Mouse (Mus musculus) heart, embryonic 11.5 days (tissue): ENCODE data around the gene Unc119b. TPM values are rescaled to one million over a fixed set of nuclear protein-coding genes. Genes with fewer than 3 reads are reported as not detected.

ENCODE experiments used
- ATAC-seq: fragments of 200-750 bp; cut with Nextera tagmentation; replicated peaks from 2 replicates; pipeline ENCODE4 v1.8.0; 2017; ENCODE audit warnings: moderate library complexity; ENCODE audit not compliant: insufficient number of reproducible peaks, low FRiP score, low TSS enrichment
- H3K27ac ChIP-seq: fragments of 300-500 bp; sonication (generic); 2 replicates; pipeline ENCODE4 v1.5.1; 2014; ENCODE audit warnings: mild to moderate bottlenecking, low read depth, low read length
- H3K27me3 ChIP-seq: fragments of 300-500 bp; sonication (generic); 2 replicates; pipeline ENCODE4 v1.6.1; 2014; ENCODE audit warnings: mild to moderate bottlenecking, low read length, mixed read lengths; ENCODE audit not compliant: control insufficient read depth, insufficient read depth
- H3K36me3 ChIP-seq: fragments of 300-500 bp; sonication (generic); 2 replicates; pipeline ENCODE4 v1.6.1; 2014; ENCODE audit warnings: mild to moderate bottlenecking, low read length, moderate library complexity, mixed read lengths; ENCODE audit not compliant: control insufficient read depth, insufficient read depth
- H3K4me1 ChIP-seq: fragments of 300-500 bp; sonication (generic); 2 replicates; pipeline ENCODE4 v1.6.1; 2014; ENCODE audit warnings: low read length; ENCODE audit not compliant: control insufficient read depth, insufficient read depth
- H3K4me2 ChIP-seq: fragments of 300-500 bp; sonication (generic); 2 replicates; pipeline ENCODE4 v1.6.1; 2014; ENCODE audit warnings: mild to moderate bottlenecking, moderate library complexity
- H3K4me3 ChIP-seq: fragments of 300-500 bp; sonication (generic); 2 replicates; pipeline ENCODE4 v1.5.1; 2014; ENCODE audit warnings: low read depth, low read length
- H3K9ac ChIP-seq: fragments of 300-500 bp; sonication (generic); 2 replicates; pipeline ENCODE4 v1.6.1; 2014; ENCODE audit warnings: mild to moderate bottlenecking, low read depth, low read length, moderate library complexity
- H3K9me3 ChIP-seq: fragments of 300-500 bp; sonication (generic); replicated peaks from 2 replicates; pipeline ENCODE4 v1.6.1; 2016; ENCODE audit warnings: low read length; ENCODE audit not compliant: control insufficient read depth
- WGBS: fragments of 180-500 bp; shearing (Covaris S2); extraction: QIAGEN DNeasy Blood & Tissue Kit; methylation state at CpG from one replicate; pipeline ENCODE4 v1.1.7; 2014; ENCODE audit not compliant: insufficient replicate concordance; 5-methylcytosine and 5-hydroxymethylcytosine counted together
- polyA plus RNA-seq: library from polyadenylated mRNA; unstranded; fragments of >200 nt; fragmentation: Nextera tagmentation; extraction: Ambion mirVana; gene quantifications from 2 replicates; pipeline ENCODE4 v1.2.1, GENCODE M21; 2014

The Unc119b gene
- polyA plus RNA-seq, 1 experiment from 2014 or later = 18.9 TPM

DNA sequence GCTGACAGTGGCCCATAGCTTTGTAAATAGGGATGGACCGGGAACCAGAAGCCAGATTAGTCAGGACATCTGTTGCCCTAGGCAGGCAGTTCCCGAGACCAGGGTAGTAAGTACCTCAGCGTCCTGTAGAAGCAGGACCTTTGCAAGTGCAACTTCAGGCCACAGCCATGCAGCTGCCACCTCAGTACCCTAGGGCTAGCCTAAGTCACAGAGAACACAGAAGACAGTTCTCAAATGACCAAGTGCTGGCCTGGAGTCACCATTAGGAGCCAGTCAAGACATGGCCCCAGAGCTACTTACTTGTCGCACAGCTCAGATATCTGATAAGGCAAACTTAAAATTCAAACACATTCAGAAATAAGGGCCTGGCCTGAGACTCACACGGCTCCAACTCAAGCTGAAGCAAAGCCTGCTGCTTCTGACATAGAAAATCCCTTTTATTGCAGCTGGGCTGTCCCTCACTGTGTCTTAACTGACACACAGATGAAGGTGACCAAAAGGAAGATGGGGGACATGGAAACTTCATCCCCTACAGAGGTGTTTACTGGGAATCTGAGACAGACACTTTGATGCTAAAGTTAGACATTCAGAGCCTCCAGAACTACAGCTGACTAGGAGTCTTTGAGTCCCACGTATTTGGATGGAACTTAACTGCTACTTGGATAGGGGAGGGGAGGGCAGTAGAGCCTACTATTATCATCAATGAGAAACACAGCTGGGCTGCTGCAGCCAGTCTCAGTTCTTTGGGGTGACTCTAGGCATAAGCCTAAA lies 11.4 kb upstream of the Unc119b start:
- Histone ChIP-seq H3K27ac (no peak overlapping the region), H3K9ac (no peak overlapping the region; the same call in 1 of the 2 replicates), H3K27me3 (no peaks in the 10 kb centered on the region), H3K4me2 (no peak overlapping the region), H3K4me1 (no peaks in the 10 kb centered on the region), H3K36me3 (peaks cover 43% of the 10 kb centered on the region), H3K9me3 (no peaks in the 10 kb centered on the region), H3K4me3 (no peak overlapping the region)
- ATAC-seq = no peak
- WGBS = 84% methylated on average over 6 of the region's 6 CpGs

DNA sequence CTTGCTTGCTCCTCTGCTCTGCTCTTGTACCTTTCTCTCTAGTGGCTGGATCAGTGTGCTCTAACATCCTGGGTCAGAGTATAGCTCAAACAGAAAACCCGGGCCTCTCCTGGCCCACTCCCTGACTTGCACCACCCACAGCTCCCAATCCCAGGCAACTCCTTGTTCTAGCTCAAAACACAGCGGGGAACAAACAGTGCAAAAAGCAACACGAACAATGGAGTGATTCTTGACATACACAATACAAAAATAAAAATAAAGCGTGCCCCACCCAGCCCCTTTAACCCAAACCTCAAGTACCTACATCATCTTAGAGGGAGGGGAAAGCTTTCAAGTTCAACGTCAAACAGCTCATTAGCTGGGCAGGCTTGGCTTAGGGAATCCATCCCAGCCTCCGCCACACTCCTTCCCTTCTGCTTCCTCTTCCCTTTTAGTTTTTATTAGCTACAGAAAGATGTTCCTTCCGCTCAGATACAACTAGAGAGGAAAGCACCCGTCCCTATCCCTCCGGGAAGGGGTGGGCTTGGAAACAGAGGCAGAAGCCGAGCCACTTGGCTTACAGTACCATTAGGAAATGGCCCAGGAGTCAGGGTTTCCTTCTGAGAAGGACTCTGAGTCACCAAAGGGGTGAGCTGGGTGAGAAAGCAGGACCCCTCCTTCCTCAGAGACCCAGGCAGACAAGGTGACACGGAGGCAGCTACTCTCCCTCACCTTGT lies 10.6 kb upstream of the Unc119b start:
- Histone ChIP-seq H3K4me3 (no peak overlapping the region), H3K36me3 (peaks cover 39% of the 10 kb centered on the region), H3K27me3 (no peaks in the 10 kb centered on the region), H3K27ac (no peak overlapping the region), H3K4me1 (no peaks in the 10 kb centered on the region), H3K9ac (no peak overlapping the region; the same call in 1 of the 2 replicates), H3K9me3 (no peaks in the 10 kb centered on the region), H3K4me2 (no peak overlapping the region)
- no peak for ATAC-seq
- 77% methylated on average over 11 of the region's 11 CpGs for WGBS

DNA sequence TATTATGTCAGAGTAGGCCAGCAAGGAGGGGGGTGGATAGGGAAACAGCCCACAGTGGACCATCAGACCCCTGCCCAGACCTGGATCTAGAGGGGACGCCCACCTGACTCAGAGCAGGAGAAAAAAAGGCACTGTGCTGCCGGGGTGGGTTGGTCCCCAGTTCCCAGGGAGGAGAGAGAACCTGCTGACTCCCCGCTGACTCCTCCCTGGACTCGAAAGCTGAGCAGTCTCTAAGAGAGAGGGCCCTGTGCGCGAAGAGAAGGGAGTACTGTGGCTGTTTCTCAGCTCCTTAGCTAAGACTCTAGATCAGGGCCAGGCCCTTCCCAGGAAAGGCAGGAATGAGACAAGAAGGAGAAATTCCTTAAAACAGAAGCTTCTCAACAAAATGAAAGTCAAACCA lies 9.7 kb upstream of the Unc119b start:
- Histone ChIP-seq H3K4me3 (no peak overlapping the region), H3K27ac (no peak overlapping the region), H3K9me3 (no peaks in the 10 kb centered on the region), H3K27me3 (no peaks in the 10 kb centered on the region), H3K36me3 (peaks cover 30% of the 10 kb centered on the region), H3K4me2 (no peak overlapping the region), H3K9ac (no peak overlapping the region), H3K4me1 (no peaks in the 10 kb centered on the region)
- WGBS = 78% methylated on average over 6 of the region's 6 CpGs
- no peak for ATAC-seq

DNA sequence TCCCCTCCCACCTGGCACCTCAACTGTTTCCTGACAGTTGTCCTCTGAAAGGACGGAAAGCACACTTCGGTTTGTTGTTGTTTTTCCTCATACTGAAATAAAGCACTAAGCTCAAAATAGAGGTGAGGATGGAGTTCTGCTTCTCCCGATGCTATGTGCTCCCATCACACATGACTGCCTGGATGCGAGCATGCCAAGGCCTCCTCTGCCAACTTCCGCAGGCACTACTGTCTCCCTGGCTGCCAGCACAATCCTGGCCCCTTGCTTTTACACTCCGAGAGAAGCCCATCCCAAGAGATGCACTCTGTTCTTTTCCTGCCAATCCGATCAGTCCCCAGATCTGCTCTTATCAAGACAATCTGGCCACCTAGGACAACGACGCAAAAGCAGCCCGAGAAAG lies 8.8 kb upstream of the Unc119b start:
- H3K9ac ChIP-seq = no peak overlapping the region
- H3K27ac ChIP-seq = no peak overlapping the region
- no peaks in the 10 kb centered on the region for H3K4me1 ChIP-seq
- H3K4me2 ChIP-seq = no peak overlapping the region
- no peak for ATAC-seq
- peaks cover 23% of the 10 kb centered on the region for H3K36me3 ChIP-seq
- H3K9me3 ChIP-seq = no peaks in the 10 kb centered on the region
- WGBS = 78% methylated on average over 10 of the region's 10 CpGs
- H3K27me3 ChIP-seq = no peaks in the 10 kb centered on the region
- H3K4me3 ChIP-seq = no peak overlapping the region

DNA sequence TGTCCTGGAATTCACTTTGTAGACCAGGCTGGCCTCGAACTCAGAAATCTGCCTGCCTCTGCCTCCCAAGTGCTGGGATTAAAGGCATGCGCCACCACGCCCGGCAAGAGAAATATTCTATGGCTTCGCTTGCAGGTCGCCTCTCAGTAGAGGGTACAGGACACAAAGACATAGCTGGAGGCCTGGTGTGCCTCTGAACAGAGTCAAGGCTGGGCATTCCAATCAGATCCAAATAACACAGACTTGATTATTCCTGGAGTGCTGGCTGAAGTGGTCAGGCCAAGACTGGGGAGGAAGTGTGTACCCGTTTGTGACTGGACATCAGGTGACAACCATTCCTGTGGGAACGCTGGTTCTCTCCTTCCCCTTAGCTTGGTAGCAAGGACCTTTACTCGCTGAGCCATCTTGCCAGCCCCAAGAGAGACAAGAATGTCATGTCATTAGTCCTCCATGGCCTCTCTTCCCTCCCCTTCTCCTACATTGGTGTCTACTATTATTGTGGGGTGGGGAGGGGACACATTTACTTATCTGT lies 7.5 kb upstream of the Unc119b start:
- 88% methylated on average over 9 of the region's 9 CpGs for WGBS
- H3K9me3 ChIP-seq = no peaks in the 10 kb centered on the region
- no peak overlapping the region for H3K9ac ChIP-seq
- no peak overlapping the region for H3K4me3 ChIP-seq
- peaks cover 9% of the 10 kb centered on the region for H3K36me3 ChIP-seq
- no peaks in the 10 kb centered on the region for H3K27me3 ChIP-seq
- H3K4me1 ChIP-seq = no peaks in the 10 kb centered on the region
- H3K27ac ChIP-seq = no peak overlapping the region
- H3K4me2 ChIP-seq = no peak overlapping the region
- ATAC-seq = no peak

DNA sequence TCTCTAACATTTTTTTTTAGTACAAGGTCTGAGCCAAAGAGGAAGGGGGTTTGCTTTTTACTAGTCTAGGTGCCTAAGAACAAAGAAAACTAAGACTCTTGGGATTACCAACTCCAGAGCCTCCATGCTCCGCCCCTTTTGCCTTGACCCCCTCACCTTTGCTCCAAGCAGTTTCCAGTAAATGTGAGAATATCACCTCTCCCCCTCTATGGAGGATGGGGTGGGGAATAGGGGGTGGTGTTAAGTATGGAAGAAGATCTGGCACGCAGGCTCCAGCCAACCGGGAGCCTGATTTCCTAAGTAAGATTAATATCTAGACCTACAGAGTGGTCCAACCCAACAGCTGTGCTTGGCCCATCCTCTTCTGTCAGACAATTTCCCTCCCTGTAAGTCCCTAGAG lies 6.0 kb upstream of the Unc119b start:
- Histone ChIP-seq H3K27ac (no peak overlapping the region), H3K4me1 (no peaks in the 10 kb centered on the region), H3K9ac (no peak overlapping the region), H3K27me3 (no peaks in the 10 kb centered on the region), H3K9me3 (no peaks in the 10 kb centered on the region), H3K36me3 (peaks cover 7% of the 10 kb centered on the region; the same call in 1 of the 2 replicates), H3K4me3 (no peak overlapping the region), H3K4me2 (no peak overlapping the region)
- 69% methylated on average over 3 of the region's 3 CpGs for WGBS
- no peak for ATAC-seq

DNA sequence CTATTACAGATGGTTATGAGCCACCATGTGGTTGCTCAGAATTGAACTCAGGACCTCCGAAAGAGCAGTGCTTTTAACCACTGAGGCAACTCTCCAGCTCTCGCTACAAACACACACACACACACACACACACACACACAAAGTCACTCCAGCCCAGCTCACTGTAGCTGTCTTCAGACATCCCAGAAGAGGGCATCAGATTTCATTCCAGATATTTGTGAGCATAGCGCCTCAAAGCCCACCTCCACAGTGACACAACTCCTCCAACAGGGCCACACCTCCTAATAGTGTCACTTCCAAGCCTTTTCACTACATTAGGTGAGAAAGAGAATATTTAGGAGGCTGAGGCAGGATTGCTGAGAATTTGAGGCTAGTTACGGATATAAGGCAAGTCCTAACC lies 4.3 kb upstream of the Unc119b start:
- Histone ChIP-seq H3K4me1 (no peaks in the 10 kb centered on the region), H3K9ac (no peak overlapping the region), H3K36me3 (peaks cover 5% of the 10 kb centered on the region; the same call in 1 of the 2 replicates), H3K9me3 (no peaks in the 10 kb centered on the region), H3K27ac (no peak overlapping the region), H3K4me2 (no peak overlapping the region), H3K4me3 (no peak overlapping the region), H3K27me3 (no peaks in the 10 kb centered on the region)
- WGBS = 62% methylated on average over 4 of the region's 4 CpGs
- ATAC-seq = no peak

DNA sequence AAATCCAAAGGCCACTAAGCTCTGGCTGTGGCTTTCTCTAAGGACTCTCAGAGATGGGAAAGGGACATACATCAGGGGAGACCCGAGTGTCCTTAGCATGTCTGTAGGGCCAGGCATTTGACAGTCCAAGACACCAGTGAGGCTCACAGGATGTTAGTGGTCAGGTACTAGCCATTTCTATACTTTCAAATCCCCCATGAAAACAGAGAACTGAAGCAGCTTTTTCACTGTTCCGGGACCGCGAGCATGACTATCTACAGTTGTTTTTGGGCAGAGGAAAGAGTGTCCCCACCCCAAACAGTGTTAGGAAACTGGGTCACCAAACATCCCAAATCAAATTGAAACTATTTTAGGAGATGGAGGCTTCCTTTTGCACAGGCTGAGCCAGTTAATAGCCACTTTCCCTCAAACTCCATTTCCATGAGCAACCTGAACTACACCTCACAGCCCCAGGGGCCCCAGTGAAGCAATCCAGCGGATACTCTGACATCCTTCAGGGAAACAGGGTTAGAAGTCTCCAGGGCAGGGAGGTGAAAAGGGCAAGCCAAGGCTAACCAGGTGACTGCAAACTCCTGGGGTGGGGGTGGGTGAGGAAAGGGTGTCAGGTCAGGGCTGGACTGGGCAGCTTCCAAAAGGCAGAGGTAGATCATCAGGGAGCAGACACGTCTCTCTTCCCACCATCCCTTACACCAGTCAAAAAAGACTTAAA lies 1.3 kb downstream of the Unc119b start:
- peaks cover 3% of the 10 kb centered on the region for H3K4me1 ChIP-seq
- H3K9ac ChIP-seq = peak overlapping the region; percentile 81
- peak overlapping the region; percentile 99 for H3K4me2 ChIP-seq
- peak overlapping the region; percentile 92 for H3K4me3 ChIP-seq
- peaks cover 8% of the 10 kb centered on the region for H3K36me3 ChIP-seq
- ATAC-seq = no peak
- WGBS = 63% methylated on average over 6 of the region's 6 CpGs
- no peak overlapping the region for H3K27ac ChIP-seq
- no peaks in the 10 kb centered on the region for H3K27me3 ChIP-seq
- H3K9me3 ChIP-seq = no peaks in the 10 kb centered on the region
